Mouse (Mus musculus) midbrain, embryonic 16.5 days (tissue): ENCODE data around the gene Ablim2. TPM values are rescaled to one million over a fixed set of nuclear protein-coding genes. Genes with fewer than 3 reads are reported as not detected.

Experiments
- ATAC-seq: fragments of 200-750 bp; cut with Nextera tagmentation; 2 replicates; pipeline ENCODE4 v1.8.0; 2017; ENCODE audit warnings: moderate TSS enrichment
- H3K27ac ChIP-seq: fragments of 300-500 bp; sonication (generic); 2 replicates; pipeline ENCODE4 v1.5.1; 2014; ENCODE audit warnings: mild to moderate bottlenecking, low read length, mixed read lengths
- H3K27me3 ChIP-seq: fragments of 300-500 bp; sonication (generic); 2 replicates; pipeline ENCODE4 v1.6.1; 2014; ENCODE audit warnings: low read depth, low read length, mixed read lengths; ENCODE audit not compliant: control insufficient read depth, insufficient read depth
- H3K36me3 ChIP-seq: fragments of 300-500 bp; sonication (generic); 2 replicates; pipeline ENCODE4 v1.6.1; 2014; ENCODE audit warnings: mild to moderate bottlenecking, low read length, moderate library complexity, mixed read lengths; ENCODE audit not compliant: control insufficient read depth, insufficient read depth
- H3K4me1 ChIP-seq: fragments of 300-500 bp; sonication (generic); 2 replicates; pipeline ENCODE4 v1.6.1; 2014; ENCODE audit warnings: mild to moderate bottlenecking, low read length, mixed read lengths; ENCODE audit not compliant: control insufficient read depth, insufficient read depth
- H3K4me2 ChIP-seq: fragments of 300-500 bp; sonication (generic); 2 replicates; pipeline ENCODE4 v1.6.1; 2014; ENCODE audit warnings: mild to moderate bottlenecking, low read length, mixed read lengths
- H3K4me3 ChIP-seq: fragments of 300-500 bp; sonication (generic); 2 replicates; pipeline ENCODE4 v1.5.1; 2014; ENCODE audit warnings: low read depth, mild to moderate bottlenecking, low read length, moderate library complexity, mixed read lengths
- H3K9ac ChIP-seq: fragments of 300-500 bp; sonication (generic); 2 replicates; pipeline ENCODE4 v1.6.1; 2014; ENCODE audit warnings: low read depth, low read length, mixed read lengths
- H3K9me3 ChIP-seq: fragments of 300-500 bp; sonication (generic); replicated peaks from 2 replicates; pipeline ENCODE4 v1.6.1; 2014; ENCODE audit warnings: mild to moderate bottlenecking, low read length, mixed read lengths; ENCODE audit not compliant: control insufficient read depth, poor library complexity, severe bottlenecking
- WGBS: fragments of 180-500 bp; shearing (Covaris S2); extraction: QIAGEN DNeasy Blood & Tissue Kit; methylation state at CpG from one replicate; pipeline ENCODE4 v1.1.7; 2014; 5-methylcytosine and 5-hydroxymethylcytosine counted together
- polyA plus RNA-seq: library from polyadenylated mRNA; unstranded; fragments of >200 nt; fragmentation: Nextera tagmentation; extraction: Ambion mirVana; gene quantifications from 2 replicates; pipeline ENCODE4 v1.2.1, GENCODE M21; 2015

The Ablim2 gene
- polyA plus RNA-seq, 1 experiment from 2014 or later = 36.2 TPM

DNA sequence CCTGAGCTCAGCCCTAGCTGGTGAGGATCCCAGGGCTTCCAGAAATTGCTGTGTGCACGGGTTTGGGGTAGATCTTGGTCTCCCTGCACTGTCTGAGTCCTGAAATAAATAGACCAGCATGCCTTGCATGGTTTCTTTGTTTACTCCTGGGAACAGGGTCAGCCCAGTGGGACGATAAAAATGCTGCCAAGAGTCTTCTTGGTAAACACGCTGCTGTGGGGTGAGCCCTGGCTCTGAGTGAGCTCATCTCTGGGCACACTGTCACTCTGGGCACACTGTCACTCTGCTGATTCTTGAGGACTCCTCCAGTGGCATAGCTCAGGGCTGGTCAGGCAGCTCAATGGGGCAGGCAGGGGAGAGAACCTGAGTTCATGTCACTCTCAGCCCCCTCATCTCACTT lies 98.6 kb downstream of the Ablim2 start:
- ATAC-seq = no peak
- Histone ChIP-seq H3K36me3 (no peaks in the 10 kb centered on the region), H3K4me2 (no peak overlapping the region), H3K4me3 (no peak overlapping the region), H3K9ac (no peak overlapping the region), H3K27ac (no peak overlapping the region), H3K9me3 (no peaks in the 10 kb centered on the region), H3K4me1 (peaks cover 2% of the 10 kb centered on the region; the same call in 1 of the 2 replicates), H3K27me3 (no peaks in the 10 kb centered on the region)
- WGBS = 34% methylated on average over 3 of the region's 3 CpGs

DNA sequence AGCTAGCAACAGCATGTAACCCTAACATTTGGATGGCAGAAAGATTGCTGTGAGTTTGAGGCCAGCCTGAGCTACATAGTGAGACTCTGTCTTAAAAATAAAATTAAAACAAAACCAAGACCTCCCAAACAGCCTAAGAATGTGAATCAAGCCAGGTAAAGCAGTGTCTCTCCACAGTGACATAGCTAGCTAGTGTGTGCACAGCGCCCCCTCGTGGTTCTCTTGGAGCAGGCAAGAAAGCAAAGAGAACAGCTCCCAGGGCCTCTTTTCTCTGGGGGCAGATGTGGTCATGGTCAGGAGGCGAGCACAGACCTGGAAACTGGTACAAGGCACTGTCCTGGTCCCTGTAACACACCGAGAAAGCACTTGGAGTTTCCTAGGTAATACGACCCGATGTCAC lies 100.4 kb downstream of the Ablim2 start:
- ATAC-seq = peak; percentile 59; the same call in 1 of the 2 replicates
- H3K4me1 ChIP-seq = no peaks in the 10 kb centered on the region
- no peaks in the 10 kb centered on the region for H3K36me3 ChIP-seq

DNA sequence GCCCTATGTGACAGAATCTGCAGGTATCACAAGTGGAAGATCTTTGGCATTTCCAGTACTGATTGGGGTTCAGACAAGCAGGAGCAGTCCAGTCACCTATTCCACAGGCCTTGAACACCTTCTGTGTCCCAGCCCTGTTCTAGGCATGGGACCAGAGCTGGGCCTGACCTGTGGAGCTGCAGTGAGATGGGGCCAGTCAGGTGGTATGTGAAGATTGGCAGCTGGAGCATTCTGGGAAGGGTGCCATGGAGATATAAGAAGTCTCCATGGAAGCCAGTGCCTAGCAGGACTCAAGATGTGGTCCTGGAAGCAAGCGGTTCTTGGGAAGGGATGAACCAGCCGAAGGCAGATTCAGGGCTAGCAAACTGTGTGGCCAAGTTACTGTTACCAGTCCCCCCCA lies 103.8 kb downstream of the Ablim2 start:
- no peaks in the 10 kb centered on the region for H3K27me3 ChIP-seq
- no peaks in the 10 kb centered on the region for H3K4me1 ChIP-seq
- ATAC-seq = no peak
- H3K36me3 ChIP-seq = no peaks in the 10 kb centered on the region
- no peak overlapping the region for H3K9ac ChIP-seq
- 83% methylated on average over 2 of the region's 2 CpGs for WGBS
- no peak overlapping the region for H3K4me2 ChIP-seq
- H3K4me3 ChIP-seq = no peak overlapping the region
- no peaks in the 10 kb centered on the region for H3K9me3 ChIP-seq
- no peak overlapping the region for H3K27ac ChIP-seq

More for the DNA sequence above, 100.4 kb downstream of the Ablim2 start:
- H3K9ac ChIP-seq = no peak overlapping the region
- H3K27me3 ChIP-seq = no peaks in the 10 kb centered on the region
- H3K4me3 ChIP-seq = no peak overlapping the region
- H3K4me2 ChIP-seq = no peak overlapping the region
- H3K9me3 ChIP-seq = no peaks in the 10 kb centered on the region
- no peak overlapping the region for H3K27ac ChIP-seq
- 22% methylated on average over 6 of the region's 6 CpGs for WGBS

DNA sequence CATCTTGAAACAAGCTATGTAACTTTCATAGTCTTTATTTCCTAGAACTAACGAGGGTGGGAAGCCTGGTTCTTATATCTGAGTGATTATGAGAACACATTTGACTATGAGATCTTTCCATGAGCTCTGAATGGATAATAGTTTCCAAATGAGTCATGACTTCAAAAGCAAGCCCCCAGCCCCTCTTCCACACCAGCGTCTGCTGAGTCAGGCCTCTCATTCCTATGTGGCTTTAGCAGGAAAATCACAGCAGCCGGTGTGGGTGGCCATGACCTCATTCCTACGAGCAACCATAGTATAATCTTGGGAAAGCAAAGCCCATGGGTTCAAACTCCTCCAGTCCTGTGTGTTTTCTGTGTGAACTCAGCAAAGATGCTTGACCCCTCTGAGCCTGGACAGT lies 112.3 kb downstream of the Ablim2 start:
- no peaks in the 10 kb centered on the region for H3K9me3 ChIP-seq
- no peaks in the 10 kb centered on the region; the same call in 1 of the 2 replicates for H3K27me3 ChIP-seq
- H3K4me3 ChIP-seq = no peak overlapping the region
- WGBS = 86% methylated on average over 4 of the region's 4 CpGs
- H3K4me2 ChIP-seq = no peak overlapping the region
- no peaks in the 10 kb centered on the region for H3K36me3 ChIP-seq
- peak; percentile 40; the same call in 1 of the 2 replicates for ATAC-seq
- H3K27ac ChIP-seq = no peak overlapping the region
- no peaks in the 10 kb centered on the region for H3K4me1 ChIP-seq
- H3K9ac ChIP-seq = no peak overlapping the region

DNA sequence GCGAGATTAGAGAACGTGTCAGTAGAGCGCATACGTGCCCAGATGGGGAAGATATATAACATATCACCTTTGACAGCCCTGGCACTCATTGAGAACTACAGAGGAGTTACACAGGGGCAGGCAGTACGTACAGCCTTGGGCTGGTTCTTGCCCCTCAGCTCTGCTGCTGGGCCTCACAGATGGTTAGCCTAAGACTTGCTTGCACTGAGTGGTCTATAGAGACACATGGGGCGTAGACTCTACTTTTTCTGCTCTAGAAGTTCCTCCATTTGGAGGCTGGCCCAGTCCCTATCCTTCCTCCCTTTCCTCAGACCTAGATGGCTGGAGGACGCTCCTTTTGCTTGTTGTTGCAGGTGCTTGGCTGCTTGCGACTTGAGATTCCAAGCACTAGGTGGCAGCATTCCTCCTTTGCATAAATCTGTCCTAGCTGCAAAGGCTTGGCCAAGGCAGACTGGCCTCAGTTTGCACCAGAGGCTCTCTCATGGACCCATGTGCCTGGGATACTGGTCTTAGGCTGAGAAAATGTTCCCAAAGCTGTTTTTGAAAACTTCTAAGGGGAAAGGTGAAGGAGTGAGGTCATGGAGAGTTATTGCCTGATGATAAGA lies 112.8 kb downstream of the Ablim2 start:
- Histone ChIP-seq H3K36me3 (no peaks in the 10 kb centered on the region), H3K9me3 (no peaks in the 10 kb centered on the region), H3K4me1 (no peaks in the 10 kb centered on the region), H3K4me3 (no peak overlapping the region), H3K9ac (no peak overlapping the region), H3K27ac (no peak overlapping the region), H3K27me3 (no peaks in the 10 kb centered on the region; the same call in 1 of the 2 replicates), H3K4me2 (no peak overlapping the region)
- peak; percentile 85 for ATAC-seq
- 60% methylated on average over 8 of the region's 8 CpGs for WGBS

DNA sequence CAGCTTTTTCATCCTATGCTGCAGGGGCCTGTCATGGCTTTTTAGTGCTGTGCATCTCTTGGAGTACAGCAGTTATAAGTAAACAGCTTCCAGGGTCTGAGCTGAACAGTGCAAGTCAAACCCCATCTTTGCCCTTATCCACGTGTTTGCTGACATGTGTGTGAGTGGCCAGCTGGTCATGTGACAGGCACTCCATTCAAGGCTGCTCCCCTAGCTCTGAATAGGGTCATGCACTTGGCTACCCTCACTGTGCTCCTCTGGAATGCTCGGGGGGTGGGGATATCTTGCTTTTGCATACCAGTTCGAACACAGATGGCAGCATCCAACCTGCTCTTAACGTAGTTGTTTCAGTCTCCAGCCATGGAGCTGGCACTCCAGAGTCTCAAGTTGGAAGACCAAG lies 115.7 kb downstream of the Ablim2 start:
- H3K4me3 ChIP-seq = no peak overlapping the region
- no peak for ATAC-seq
- no peak overlapping the region for H3K27ac ChIP-seq
- 50% methylated on average over 4 of the region's 4 CpGs for WGBS
- H3K36me3 ChIP-seq = no peaks in the 10 kb centered on the region
- no peaks in the 10 kb centered on the region; the same call in 1 of the 2 replicates for H3K27me3 ChIP-seq
- H3K9me3 ChIP-seq = no peaks in the 10 kb centered on the region
- H3K9ac ChIP-seq = no peak overlapping the region
- H3K4me2 ChIP-seq = no peak overlapping the region
- H3K4me1 ChIP-seq = no peaks in the 10 kb centered on the region

DNA sequence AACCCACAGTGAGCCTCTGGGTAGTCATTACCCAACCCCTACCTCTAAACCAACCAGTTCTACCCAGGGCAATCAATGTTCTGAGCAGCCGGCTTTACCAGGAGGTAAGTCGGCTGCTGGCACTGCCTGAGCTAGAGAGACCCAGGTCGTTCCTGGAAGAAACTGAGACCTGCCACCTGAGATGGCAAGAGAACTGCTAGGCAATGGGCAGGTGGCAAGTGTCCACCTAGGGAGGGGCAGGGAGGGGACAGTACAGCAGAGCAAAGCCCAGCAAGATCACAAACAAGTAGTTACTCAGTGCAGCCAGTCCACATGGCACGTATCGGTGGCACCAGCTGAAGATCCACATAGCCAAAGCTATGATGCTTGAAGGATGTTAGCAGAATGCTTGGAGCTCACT lies 118.6 kb downstream of the Ablim2 start:
- H3K9ac ChIP-seq = no peak overlapping the region
- no peak for ATAC-seq

DNA sequence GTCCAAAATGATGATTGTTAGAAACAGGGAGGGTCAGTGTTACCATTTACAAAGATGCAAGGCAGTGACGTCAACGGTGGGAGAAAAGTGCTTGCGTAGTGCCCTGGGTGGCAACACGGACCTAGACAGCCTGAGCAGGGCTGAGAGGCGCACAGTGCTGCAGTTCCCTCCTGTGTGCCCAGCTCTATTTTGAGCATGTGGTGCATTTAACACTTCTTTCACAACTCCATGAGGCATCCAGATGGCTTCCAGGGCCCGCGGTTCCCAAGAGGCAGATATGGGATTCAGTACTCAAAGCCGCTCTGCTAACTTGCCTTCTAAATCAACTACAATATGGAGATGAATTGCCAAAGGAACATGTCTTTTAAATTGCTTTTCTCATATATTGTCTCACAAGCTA lies 121.5 kb downstream of the Ablim2 start:
- WGBS = 82% methylated on average over 8 of the region's 8 CpGs
- no peaks in the 10 kb centered on the region for H3K4me1 ChIP-seq
- H3K9me3 ChIP-seq = no peaks in the 10 kb centered on the region
- H3K27ac ChIP-seq = no peak overlapping the region
- H3K36me3 ChIP-seq = no peaks in the 10 kb centered on the region; the same call in 1 of the 2 replicates
- ATAC-seq = no peak
- no peaks in the 10 kb centered on the region for H3K27me3 ChIP-seq
- no peak overlapping the region for H3K9ac ChIP-seq
- H3K4me3 ChIP-seq = no peak overlapping the region
- H3K4me2 ChIP-seq = no peak overlapping the region

More for the DNA sequence above, 118.6 kb downstream of the Ablim2 start:
- H3K36me3 ChIP-seq = no peaks in the 10 kb centered on the region
- no peaks in the 10 kb centered on the region for H3K27me3 ChIP-seq
- H3K4me3 ChIP-seq = no peak overlapping the region
- H3K4me1 ChIP-seq = no peaks in the 10 kb centered on the region
- H3K4me2 ChIP-seq = no peak overlapping the region
- 94% methylated on average over 5 of the region's 5 CpGs for WGBS
- H3K9me3 ChIP-seq = no peaks in the 10 kb centered on the region
- H3K27ac ChIP-seq = no peak overlapping the region

DNA sequence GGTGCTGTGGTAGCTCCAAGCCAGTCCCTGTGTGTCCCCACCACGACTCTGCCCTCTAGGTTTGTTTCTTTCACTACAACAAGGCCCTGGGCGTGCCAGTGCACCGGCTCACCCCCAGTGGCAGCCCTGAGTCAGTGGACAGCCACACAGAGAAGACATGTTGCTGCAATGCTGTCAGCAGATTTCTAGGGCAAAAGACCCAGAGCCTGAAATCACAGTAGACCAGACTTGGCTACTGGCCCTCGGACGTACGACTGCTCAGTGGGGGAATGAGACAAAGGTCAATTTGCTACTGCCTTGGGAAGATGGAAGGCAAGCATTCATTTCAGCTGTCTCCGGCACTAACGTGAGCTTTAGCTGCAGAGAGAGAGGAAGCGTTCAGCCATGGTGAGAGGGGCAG lies 124.7 kb downstream of the Ablim2 start:
- Histone ChIP-seq H3K4me3 (no peak overlapping the region), H3K27me3 (no peaks in the 10 kb centered on the region), H3K27ac (no peak overlapping the region), H3K4me2 (no peak overlapping the region), H3K9ac (no peak overlapping the region), H3K9me3 (no peaks in the 10 kb centered on the region), H3K36me3 (no peaks in the 10 kb centered on the region; the same call in 1 of the 2 replicates), H3K4me1 (no peaks in the 10 kb centered on the region)
- 55% methylated on average over 9 of the region's 9 CpGs for WGBS
- no peak for ATAC-seq
